Mouse (Mus musculus) liver, postnatal 0 days (tissue): ENCODE measurements at regions not wholly inside any gene's neighbourhood (a gene's known extent, or its start where the extent isn't known, plus 50 kb on each side); places are given as distances from the start of the nearest gene placed in this dataset.

Experiments used
- CTCF ChIP-seq: sonication (generic); IDR thresholded peaks from 2 replicates; pipeline ENCODE4 v1.5.1; 2016; ENCODE audit warnings: antibody characterized with exemption, low read depth
- EP300 ChIP-seq: IDR thresholded peaks from 2 replicates; pipeline ENCODE4 v1.6.1; 2016; ENCODE audit warnings: antibody characterized with exemption, low read depth, mild to moderate bottlenecking

DNA sequence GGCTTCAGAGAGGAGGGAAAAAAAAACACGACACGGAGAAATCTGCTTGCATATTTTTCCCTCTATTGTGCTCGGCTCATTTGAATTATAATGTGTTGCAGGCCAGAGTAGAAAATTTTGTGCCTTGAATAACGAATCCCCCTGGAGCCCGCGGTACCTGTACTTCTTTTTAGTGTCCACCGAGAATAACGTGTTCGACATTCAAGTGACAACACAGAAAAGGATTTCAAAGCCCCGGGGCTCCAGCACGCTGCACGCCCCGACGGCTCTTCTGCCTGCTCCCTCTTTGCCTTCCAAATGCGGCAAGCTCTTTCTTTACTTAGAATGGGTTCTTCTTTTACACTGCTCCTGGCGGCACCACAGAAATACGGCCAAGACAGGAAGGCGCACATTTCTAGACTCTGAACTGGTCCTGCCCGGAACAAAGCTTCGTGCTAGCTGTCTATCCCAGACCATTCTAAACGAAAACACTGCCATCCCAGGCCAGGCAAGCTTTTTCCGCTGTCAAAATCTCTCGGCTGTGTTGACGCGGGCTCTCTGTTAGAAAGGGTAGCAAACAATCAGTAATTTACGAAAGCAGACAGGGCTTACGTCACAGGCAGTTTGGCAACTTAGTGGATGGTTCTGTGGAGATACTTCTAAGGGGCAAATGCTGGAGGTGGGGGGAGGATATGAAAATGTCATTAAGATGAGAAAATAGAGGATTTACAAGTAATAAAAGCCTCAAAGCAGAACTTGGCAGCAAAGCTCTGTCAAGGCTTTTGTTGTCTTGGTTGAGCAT is 398.2 kb upstream of the Smim15 start:
- TF ChIP-seq CTCF = no peak
- no peak for TF ChIP-seq EP300
